Mouse (Mus musculus): ENCODE data around the gene Wdr43. TPM values are rescaled to one million over a fixed set of nuclear protein-coding genes. Genes with fewer than 3 reads are reported as not detected.

Gene Wdr43
- polyA plus RNA-seq, 1 experiment from 2014 or later, result 80.0 TPM

- Histone ChIP-seq H3K4me2 (ENCODE audit: low read depth, low read length) (no peak overlapping the region), H3K9ac (ENCODE audit: low read depth, low read length) (no peak overlapping the region), H3K4me1 (ENCODE audit: control insufficient read depth, insufficient read depth, low read length) (no peaks in the 10 kb centered on the region), H3K27ac (replicated peaks; ENCODE audit: low read depth, low read length) (no peak overlapping the region), H3K36me3 (ENCODE audit: control insufficient read depth, insufficient read depth, low read length) (no peaks in the 10 kb centered on the region), H3K4me3 (ENCODE audit: low read depth, low read length) (no peak overlapping the region), H3K27me3 (replicated peaks; ENCODE audit: control insufficient read depth, insufficient read depth, low read length) (no peaks in the 10 kb centered on the region; the same call in 1 of the 2 replicates), H3K9me3 (ENCODE audit: control insufficient read depth, low read length) (no peaks in the 10 kb centered on the region)
- ATAC-seq (ENCODE audit: low read depth) (no peak), DNase-seq (ENCODE audit: low spot score) (no peak)
- 85% methylated on average over 11 of the region's 11 CpGs for WGBS
These were observed 82.9 kb downstream of the Wdr43 start for GRCm38 (mm10) chr17:71698619-71698956.

GRCm38 (mm10) chr17:71705113-71705512 is 89.4 kb downstream of the Wdr43 start:
- ATAC-seq (ENCODE audit: low read depth) (no peak), DNase-seq (ENCODE audit: low spot score) (no peak)
- Histone ChIP-seq H3K9ac (ENCODE audit: low read depth, low read length) (no peak overlapping the region), H3K27ac (replicated peaks; ENCODE audit: low read depth, low read length) (no peak overlapping the region), H3K27me3 (replicated peaks; ENCODE audit: control insufficient read depth, insufficient read depth, low read length) (no peaks in the 10 kb centered on the region), H3K9me3 (ENCODE audit: control insufficient read depth, low read length) (no peaks in the 10 kb centered on the region), H3K4me1 (ENCODE audit: control insufficient read depth, insufficient read depth, low read length) (no peaks in the 10 kb centered on the region), H3K4me2 (ENCODE audit: low read depth, low read length) (no peak overlapping the region), H3K4me3 (ENCODE audit: low read depth, low read length) (no peak overlapping the region), H3K36me3 (ENCODE audit: control insufficient read depth, insufficient read depth, low read length) (no peaks in the 10 kb centered on the region)
- WGBS, result 75% methylated on average over 1 of the region's 1 CpGs

- 72% methylated on average over 13 of the region's 14 CpGs for WGBS
- H3K36me3 ChIP-seq (ENCODE audit: control insufficient read depth, insufficient read depth, low read length), result no peaks in the 10 kb centered on the region
- H3K27me3 ChIP-seq (replicated peaks; ENCODE audit: control insufficient read depth, insufficient read depth, low read length), result no peaks in the 10 kb centered on the region
- ATAC-seq (ENCODE audit: low read depth) (no peak), DNase-seq (ENCODE audit: low spot score) (no peak)
- H3K27ac ChIP-seq (replicated peaks; ENCODE audit: low read depth, low read length), result no peak overlapping the region
- no peak overlapping the region for H3K4me3 ChIP-seq (ENCODE audit: low read depth, low read length)
- no peaks in the 10 kb centered on the region for H3K4me1 ChIP-seq (ENCODE audit: control insufficient read depth, insufficient read depth, low read length)
- H3K4me2 ChIP-seq (ENCODE audit: low read depth, low read length), result no peak overlapping the region
- no peak overlapping the region for H3K9ac ChIP-seq (ENCODE audit: low read depth, low read length)
- H3K9me3 ChIP-seq (ENCODE audit: control insufficient read depth, low read length), result no peaks in the 10 kb centered on the region
These were observed 90.1 kb downstream of the Wdr43 start for GRCm38 (mm10) chr17:71705550-71706480.

GRCm38 (mm10) chr17:71707715-71708114 is 92.0 kb downstream of the Wdr43 start:
- no peaks in the 10 kb centered on the region for H3K9me3 ChIP-seq (ENCODE audit: control insufficient read depth, low read length)
- no peak overlapping the region for H3K27ac ChIP-seq (replicated peaks; ENCODE audit: low read depth, low read length)
- no peaks in the 10 kb centered on the region for H3K4me1 ChIP-seq (ENCODE audit: control insufficient read depth, insufficient read depth, low read length)
- ATAC-seq (ENCODE audit: low read depth), result no peak
- no peak overlapping the region for H3K4me2 ChIP-seq (ENCODE audit: low read depth, low read length)
- no peaks in the 10 kb centered on the region for H3K27me3 ChIP-seq (replicated peaks; ENCODE audit: control insufficient read depth, insufficient read depth, low read length)
- DNase-seq (ENCODE audit: low spot score), result no peak
- no peaks in the 10 kb centered on the region for H3K36me3 ChIP-seq (ENCODE audit: control insufficient read depth, insufficient read depth, low read length)
- H3K9ac ChIP-seq (ENCODE audit: low read depth, low read length), result no peak overlapping the region
- 60% methylated on average over 4 of the region's 4 CpGs for WGBS
- no peak overlapping the region for H3K4me3 ChIP-seq (ENCODE audit: low read depth, low read length)

Other genes with a start within 250 kb of the Wdr43 start
- 0.88 and 2.3 TPM in 2 replicates for gene Gm4707, start 156.0 kb upstream of the Wdr43 start, polyA plus RNA-seq (2014; fragmentation: Nextera tagmentation; extraction: Ambion mirVana)
- gene Smchd1, start 140.6 kb upstream of the Wdr43 start, polyA plus RNA-seq (2014; fragmentation: Nextera tagmentation; extraction: Ambion mirVana), result 74.4 and 83.8 TPM in 2 replicates
- gene Ndc80, start 89.0 kb upstream of the Wdr43 start, polyA plus RNA-seq (2014; fragmentation: Nextera tagmentation; extraction: Ambion mirVana), result 30.2 and 37.6 TPM in 2 replicates
- 0.29 and 1.0 TPM in 2 replicates for gene Spdya, start 63.8 kb upstream of the Wdr43 start, polyA plus RNA-seq (2014; fragmentation: Nextera tagmentation; extraction: Ambion mirVana)
- 0.62 and 0.93 TPM in 2 replicates for gene Togaram2, start 57.4 kb downstream of the Wdr43 start, polyA plus RNA-seq (2014; fragmentation: Nextera tagmentation; extraction: Ambion mirVana)
- gene Pcare, start 137.0 kb downstream of the Wdr43 start, polyA plus RNA-seq (2014; fragmentation: Nextera tagmentation; extraction: Ambion mirVana), result not detected in 2 replicates
- 13.0 and 15.3 TPM in 2 replicates for gene Clip4, start 152.6 kb downstream of the Wdr43 start, polyA plus RNA-seq (2014; fragmentation: Nextera tagmentation; extraction: Ambion mirVana)